Mouse (Mus musculus) thymus, adult 2 months (tissue): ENCODE results near the gene Acp7. TPM values are rescaled to one million over a fixed set of nuclear protein-coding genes. Genes with fewer than 3 reads are reported as not detected.

Source experiments
- DNase-seq: peaks from one replicate; pipeline ENCODE4 v3.0.0; 2021
- H3K27ac ChIP-seq: fragments of 200-500 bp; 2 replicates; pipeline ENCODE4 v1.5.1; 2012; ENCODE audit warnings: low read length, control low read depth; ENCODE audit not compliant: control insufficient read depth, insufficient read depth
- H3K27me3 ChIP-seq: fragments of 200-500 bp; 2 replicates; pipeline ENCODE4 v1.6.1; 2012; ENCODE audit warnings: mild to moderate bottlenecking, low read length, moderate library complexity, mixed read lengths; ENCODE audit not compliant: control insufficient read depth, insufficient read depth
- H3K36me3 ChIP-seq: fragments of 200-500 bp; 2 replicates; pipeline ENCODE4 v1.6.1; 2012; ENCODE audit warnings: mild to moderate bottlenecking, low read length, moderate library complexity; ENCODE audit not compliant: control insufficient read depth, insufficient read depth
- H3K4me1 ChIP-seq: fragments of 200-500 bp; replicated peaks from 2 replicates; pipeline ENCODE4 v1.6.1; 2012; ENCODE audit warnings: low read length; ENCODE audit not compliant: control insufficient read depth, insufficient read depth
- H3K4me3 ChIP-seq: fragments of 200-500 bp; 2 replicates; pipeline ENCODE4 v1.5.1; 2012; ENCODE audit warnings: mild to moderate bottlenecking, low read length, control low read depth, moderate library complexity; ENCODE audit not compliant: control insufficient read depth, insufficient read depth
- CTCF ChIP-seq: fragments of 200-500 bp; IDR thresholded peaks from 2 replicates; pipeline ENCODE4 v1.5.1; 2012; ENCODE audit warnings: mild to moderate bottlenecking, control low read depth, low read length, moderate library complexity, borderline replicate concordance; ENCODE audit not compliant: control insufficient read depth, poor library complexity, insufficient read depth; ENCODE audit errors: extremely low read depth
- POLR2A ChIP-seq: fragments of 200-500 bp; IDR thresholded peaks from 2 replicates; pipeline ENCODE4 v1.6.1; 2012; ENCODE audit warnings: mild to moderate bottlenecking, low read length, control low read depth, moderate library complexity; ENCODE audit not compliant: control insufficient read depth, poor library complexity, insufficient read depth; ENCODE audit errors: extremely low read depth
- whole genome bisulfite sequencing: fragments of 180-500 bp; shearing (Covaris S2); methylation state at CpG from one replicate; pipeline ENCODE4 v1.1.7; 2018; 5-methylcytosine and 5-hydroxymethylcytosine counted together
- polyA plus RNA-seq: library from polyadenylated mRNA; depleted of rRNA; stranded (reverse); fragments of >200 nt; gene quantifications from 2 replicates; pipeline ENCODE4 v1.2.3, GENCODE M21; 2012

Acp7 gene
- polyA plus RNA-seq, 1 experiment, result 0.69 TPM

DNA sequence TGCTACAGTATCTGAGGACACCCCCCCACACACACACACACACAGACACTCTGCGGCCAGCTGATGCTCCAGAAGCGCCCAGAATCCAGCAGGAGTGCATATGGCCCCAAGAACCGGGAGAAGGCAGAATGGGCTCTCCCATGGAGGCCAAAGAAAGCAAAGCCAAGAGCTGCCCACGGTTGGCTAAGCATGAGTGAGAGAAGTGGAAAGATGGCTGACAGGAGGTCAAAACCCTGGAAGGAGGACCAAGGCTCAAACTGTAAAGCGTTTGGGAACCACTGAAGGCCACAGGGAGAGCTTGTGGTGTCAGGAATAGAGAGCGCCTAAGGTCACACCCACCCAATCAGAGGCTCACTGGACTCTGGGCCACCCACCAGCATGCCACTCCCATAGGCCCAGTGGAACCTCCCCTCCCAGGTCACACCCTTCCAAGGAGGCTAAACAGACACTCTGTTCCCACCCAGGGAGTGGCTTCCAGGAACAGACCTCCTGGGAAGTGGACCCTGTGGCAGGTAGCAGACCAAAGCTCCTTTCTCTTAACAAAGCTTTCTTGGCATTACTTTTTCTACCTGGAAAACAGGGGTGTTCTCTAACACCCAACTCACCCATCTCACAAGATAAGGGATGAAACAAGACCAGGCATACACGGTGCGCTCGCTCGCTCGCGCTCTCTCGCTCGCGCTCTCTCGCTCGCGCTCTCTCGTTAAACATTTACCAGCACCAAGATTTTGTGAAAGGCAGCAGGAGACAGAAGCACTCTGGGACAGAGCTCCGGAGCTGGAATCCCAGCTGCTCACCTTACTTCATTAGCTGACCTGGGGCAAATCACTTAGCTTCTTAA is 34.5 kb downstream of the Acp7 start:
- H3K36me3 ChIP-seq, result no peaks in the 10 kb centered on the region
- no peaks in the 10 kb centered on the region for H3K27me3 ChIP-seq
- 91% methylated on average over 20 of the region's 20 CpGs for WGBS
- H3K4me3 ChIP-seq, result no peak overlapping the region
- TF ChIP-seq POLR2A, result no peak
- TF ChIP-seq CTCF, result no peak
- H3K4me1 ChIP-seq, result peaks cover 13% of the 10 kb centered on the region
- no peak overlapping the region for H3K27ac ChIP-seq
- no peak for DNase-seq

GRCm38 (mm10) chr7:28595751-28596435 is 35.2 kb downstream of the Acp7 start:
- TF ChIP-seq POLR2A (no peak), CTCF (no peak)
- no peak for DNase-seq
- Histone ChIP-seq H3K27ac (no peak overlapping the region), H3K36me3 (no peaks in the 10 kb centered on the region), H3K27me3 (no peaks in the 10 kb centered on the region), H3K4me3 (no peak overlapping the region), H3K4me1 (peaks cover 13% of the 10 kb centered on the region)
- 95% methylated on average over 8 of the region's 8 CpGs for WGBS

- H3K27ac ChIP-seq, result no peak overlapping the region
- H3K27me3 ChIP-seq, result no peaks in the 10 kb centered on the region
- H3K36me3 ChIP-seq, result no peaks in the 10 kb centered on the region
- 75% methylated on average over 14 of the region's 14 CpGs for WGBS
- H3K4me1 ChIP-seq, result peaks cover 14% of the 10 kb centered on the region
- no peak for DNase-seq
- no peak overlapping the region for H3K4me3 ChIP-seq
- no peak for TF ChIP-seq POLR2A
- TF ChIP-seq CTCF, result no peak
Observed at GRCm38 (mm10) chr7:28593206-28594111, 37.7 kb downstream of the Acp7 start.

DNA sequence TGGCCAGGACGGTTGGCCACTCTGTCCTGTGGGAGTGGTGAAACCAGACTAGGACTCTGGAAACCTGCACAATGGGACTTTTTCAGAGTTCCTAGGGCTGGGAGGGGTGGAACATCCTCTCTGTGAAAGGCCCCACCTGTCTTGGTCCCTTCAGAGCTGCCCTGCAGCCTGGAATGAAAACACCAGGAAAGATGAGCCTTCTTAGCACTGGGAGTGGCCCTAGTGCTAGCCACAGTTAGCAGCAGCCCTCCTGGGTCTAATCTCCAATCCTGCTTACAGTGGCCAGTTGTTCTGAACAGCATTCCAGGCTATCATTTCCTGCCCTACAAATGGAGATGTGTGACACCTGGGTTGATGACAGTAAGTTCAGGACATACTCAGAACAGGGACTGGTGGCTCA is 39.3 kb downstream of the Acp7 start:
- no peak for DNase-seq
- Histone ChIP-seq H3K27me3 (no peaks in the 10 kb centered on the region), H3K4me1 (peaks cover 16% of the 10 kb centered on the region), H3K36me3 (no peaks in the 10 kb centered on the region), H3K4me3 (no peak overlapping the region), H3K27ac (no peak overlapping the region)
- TF ChIP-seq CTCF (no peak), POLR2A (no peak)
- 83% methylated on average over 1 of the region's 1 CpGs for WGBS

GRCm38 (mm10) chr7:28587644-28588043 is 43.5 kb downstream of the Acp7 start:
- no peak for DNase-seq
- Histone ChIP-seq H3K27ac (no peak overlapping the region), H3K27me3 (no peaks in the 10 kb centered on the region), H3K4me3 (no peak overlapping the region), H3K36me3 (no peaks in the 10 kb centered on the region), H3K4me1 (peaks cover 32% of the 10 kb centered on the region)
- TF ChIP-seq POLR2A (no peak), CTCF (no peak)

DNA sequence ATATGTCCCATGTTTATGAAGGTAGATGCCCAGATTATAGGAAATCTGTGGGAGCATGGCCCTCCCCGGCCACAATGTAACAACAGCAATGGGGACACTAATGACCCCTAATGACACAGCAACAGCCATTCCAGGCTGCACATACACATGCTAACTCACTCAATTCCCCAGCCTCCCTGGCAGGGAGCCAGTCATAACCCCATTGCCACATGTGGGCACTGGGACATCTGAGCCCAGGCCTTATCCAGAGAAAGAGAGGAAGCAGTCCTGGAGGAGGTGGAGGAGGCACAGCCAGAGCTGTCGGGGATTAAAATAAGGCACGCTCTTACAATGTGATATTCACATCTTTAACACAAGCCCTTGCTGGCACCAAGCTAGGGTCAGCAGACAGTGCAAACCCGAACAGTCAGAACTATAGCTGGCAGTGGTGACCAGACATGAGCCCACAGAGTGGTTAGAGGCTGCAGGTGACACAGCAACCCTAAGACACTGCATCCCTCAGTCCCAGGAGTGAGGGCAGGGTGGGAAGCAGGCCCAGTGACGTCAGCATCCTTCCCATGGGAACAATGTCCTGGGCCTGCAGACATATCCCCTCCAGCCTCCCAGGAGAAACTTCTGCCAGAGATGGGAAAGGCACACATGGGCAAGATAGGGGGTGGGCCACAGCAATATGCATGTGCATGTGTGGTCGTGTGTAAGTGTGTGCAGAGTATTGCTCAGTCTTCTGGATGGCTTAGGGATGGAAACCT is 44.3 kb downstream of the Acp7 start:
- DNase-seq, result no peak
- TF ChIP-seq CTCF (no peak), POLR2A (no peak)
- no peak overlapping the region for H3K4me3 ChIP-seq

More for the DNA sequence above, 44.3 kb downstream of the Acp7 start:
- H3K4me1 ChIP-seq, result peaks cover 37% of the 10 kb centered on the region
- H3K36me3 ChIP-seq, result no peaks in the 10 kb centered on the region
- WGBS, result 83% methylated on average over 6 of the region's 6 CpGs
- H3K27me3 ChIP-seq, result no peaks in the 10 kb centered on the region
- H3K27ac ChIP-seq, result no peak overlapping the region
